Mouse (Mus musculus): Measurements from ENCODE around the gene Ccdc125. TPM values are rescaled to one million over a fixed set of nuclear protein-coding genes. Genes with fewer than 3 reads are reported as not detected.

Ccdc125 gene
- polyA plus RNA-seq, 2 experiments: 3.3 to 3.4 TPM

DNA sequence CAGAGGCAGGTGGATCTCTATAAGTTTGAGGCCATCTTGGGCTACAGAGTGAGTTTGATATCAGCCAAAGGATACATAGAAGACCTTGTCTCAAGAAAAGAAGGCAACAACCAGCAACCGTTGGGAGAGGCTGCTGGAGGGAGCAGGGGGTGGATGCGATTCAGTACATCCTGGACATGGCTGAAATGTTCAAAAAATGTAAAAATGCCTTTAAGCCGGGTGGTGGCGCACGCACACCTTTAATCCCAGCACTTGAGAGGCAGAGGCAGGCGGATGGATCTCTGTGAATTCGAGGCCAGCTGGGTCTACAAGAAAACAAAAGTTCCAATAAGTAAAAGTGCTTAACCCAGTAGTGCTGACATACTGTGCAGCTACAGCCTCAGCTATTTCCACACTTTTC is 18.0 kb downstream of the Ccdc125 start:
- no peak for TF ChIP-seq POLR2A (IDR thresholded peaks at IDR 0.05; ENCODE audit: borderline replicate concordance, extremely low read depth, insufficient read depth, insufficient read length)
- no peak overlapping the region for H3K27ac ChIP-seq (replicated peaks; ENCODE audit: low read depth, low read length)
- H3K4me1 ChIP-seq (ENCODE audit: control insufficient read depth, insufficient read depth, low read length): no peaks in the 10 kb centered on the region
- H3K36me3 ChIP-seq (ENCODE audit: control insufficient read depth, insufficient read depth, low read length): no peaks in the 10 kb centered on the region
- H3K9me3 ChIP-seq (ENCODE audit: control insufficient read depth, low read length): no peaks in the 10 kb centered on the region
- H3K27me3 ChIP-seq (ENCODE audit: control insufficient read depth, insufficient read depth, low read length): no peaks in the 10 kb centered on the region
- ATAC-seq (ENCODE audit: low FRiP score, low read depth) (no peak), DNase-seq (ENCODE audit: low spot score) (no peak)
- WGBS: 53% methylated on average over 7 of the region's 7 CpGs
- H3K9ac ChIP-seq (ENCODE audit: low read depth, low read length, severe bottlenecking): no peak overlapping the region
- no peak overlapping the region for H3K4me2 ChIP-seq (replicated peaks; ENCODE audit: low read depth, low read length, severe bottlenecking)
- no peak overlapping the region for H3K4me3 ChIP-seq (replicated peaks; ENCODE audit: low read length)

DNA sequence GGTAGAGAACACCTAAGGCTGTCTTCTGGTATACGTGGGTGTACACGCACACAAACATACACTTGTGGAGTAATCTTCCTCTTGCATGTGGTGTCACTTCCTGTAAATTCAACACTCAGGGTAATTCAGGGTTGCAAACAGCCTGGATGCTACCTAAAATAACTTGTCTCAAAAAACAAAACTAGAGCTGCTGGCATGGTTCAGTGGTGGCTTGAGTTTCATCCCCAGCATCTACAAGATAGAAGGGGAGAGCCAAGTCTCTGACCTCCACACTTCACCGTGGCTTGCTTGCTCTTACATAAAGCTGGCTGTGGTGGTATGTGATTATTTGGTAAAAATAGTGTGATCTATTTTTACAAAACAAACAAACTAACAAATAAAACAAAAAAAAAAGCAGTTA is 28.0 kb downstream of the Ccdc125 start:
- no peaks in the 10 kb centered on the region for H3K9me3 ChIP-seq (ENCODE audit: control insufficient read depth, low read length)
- H3K4me2 ChIP-seq (replicated peaks; ENCODE audit: low read depth, low read length, severe bottlenecking): no peak overlapping the region
- ATAC-seq (ENCODE audit: low FRiP score, low read depth) (no peak), DNase-seq (ENCODE audit: low spot score) (no peak)
- no peaks in the 10 kb centered on the region for H3K27me3 ChIP-seq (ENCODE audit: control insufficient read depth, insufficient read depth, low read length)
- H3K36me3 ChIP-seq (ENCODE audit: control insufficient read depth, insufficient read depth, low read length): peaks cover 65% of the 10 kb centered on the region
- 98% methylated on average over 3 of the region's 3 CpGs for WGBS
- no peaks in the 10 kb centered on the region for H3K4me1 ChIP-seq (ENCODE audit: control insufficient read depth, insufficient read depth, low read length)
- H3K9ac ChIP-seq (ENCODE audit: low read depth, low read length, severe bottlenecking): no peak overlapping the region
- no peak overlapping the region for H3K27ac ChIP-seq (replicated peaks; ENCODE audit: low read depth, low read length)
- no peak for TF ChIP-seq POLR2A (IDR thresholded peaks at IDR 0.05; ENCODE audit: borderline replicate concordance, extremely low read depth, insufficient read depth, insufficient read length)
- no peak overlapping the region for H3K4me3 ChIP-seq (replicated peaks; ENCODE audit: low read length)

DNA sequence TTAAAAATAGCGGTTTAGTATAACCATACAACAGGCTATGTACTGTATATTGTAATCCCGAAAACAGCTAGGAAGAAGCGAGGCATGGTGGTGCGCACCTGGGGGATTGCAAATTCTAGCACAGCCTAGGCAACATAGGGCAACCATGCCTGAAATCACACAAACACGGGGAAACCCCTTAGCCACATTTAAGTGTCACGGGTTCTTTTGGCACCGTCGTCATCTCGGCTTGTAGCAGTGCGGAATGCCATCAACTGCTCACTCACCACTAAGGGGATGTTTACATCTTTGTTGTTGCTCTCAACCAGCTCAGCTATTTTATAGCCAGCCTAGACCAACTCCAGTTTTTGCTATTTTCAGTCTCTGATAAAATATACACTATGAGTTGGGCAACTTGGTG is 29.3 kb downstream of the Ccdc125 start:
- Histone ChIP-seq H3K36me3 (ENCODE audit: control insufficient read depth, insufficient read depth, low read length) (peaks cover 77% of the 10 kb centered on the region), H3K27ac (replicated peaks; ENCODE audit: low read depth, low read length) (no peak overlapping the region), H3K9me3 (ENCODE audit: control insufficient read depth, low read length) (no peaks in the 10 kb centered on the region), H3K4me3 (replicated peaks; ENCODE audit: low read length) (no peak overlapping the region), H3K4me1 (ENCODE audit: control insufficient read depth, insufficient read depth, low read length) (no peaks in the 10 kb centered on the region), H3K27me3 (ENCODE audit: control insufficient read depth, insufficient read depth, low read length) (no peaks in the 10 kb centered on the region), H3K4me2 (replicated peaks; ENCODE audit: low read depth, low read length, severe bottlenecking) (no peak overlapping the region), H3K9ac (ENCODE audit: low read depth, low read length, severe bottlenecking) (no peak overlapping the region)
- ATAC-seq (ENCODE audit: low FRiP score, low read depth) (no peak), DNase-seq (ENCODE audit: low spot score) (no peak)
- WGBS: 94% methylated on average over 10 of the region's 10 CpGs
- TF ChIP-seq POLR2A (IDR thresholded peaks at IDR 0.05; ENCODE audit: borderline replicate concordance, extremely low read depth, insufficient read depth, insufficient read length): no peak

DNA sequence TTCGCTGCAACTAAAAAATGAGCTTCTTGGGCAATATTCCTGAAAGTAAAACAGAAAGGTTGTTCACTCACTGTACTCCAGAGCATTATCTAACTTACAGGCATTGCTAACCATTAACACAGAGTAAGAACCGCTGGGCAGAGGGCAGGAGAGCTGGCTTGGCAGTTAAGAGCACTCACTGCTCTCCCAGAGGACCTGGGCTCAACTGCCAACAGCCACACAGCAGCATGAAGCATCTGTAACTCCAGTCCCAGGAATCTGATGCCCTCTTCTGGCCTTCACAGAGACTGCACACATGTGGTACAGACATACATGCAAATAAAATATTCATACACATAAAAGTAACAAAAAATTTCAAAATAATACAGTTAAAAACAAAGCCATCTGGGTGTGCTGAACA is 34.0 kb downstream of the Ccdc125 start:
- TF ChIP-seq POLR2A (IDR thresholded peaks at IDR 0.05; ENCODE audit: borderline replicate concordance, extremely low read depth, insufficient read depth, insufficient read length): no peak
- no peaks in the 10 kb centered on the region for H3K9me3 ChIP-seq (ENCODE audit: control insufficient read depth, low read length)
- no peak overlapping the region for H3K27ac ChIP-seq (replicated peaks; ENCODE audit: low read depth, low read length)
- 91% methylated on average over 2 of the region's 2 CpGs for WGBS
- H3K9ac ChIP-seq (ENCODE audit: low read depth, low read length, severe bottlenecking): no peak overlapping the region
- H3K4me3 ChIP-seq (replicated peaks; ENCODE audit: low read length): no peak overlapping the region
- H3K27me3 ChIP-seq (ENCODE audit: control insufficient read depth, insufficient read depth, low read length): no peaks in the 10 kb centered on the region
- no peaks in the 10 kb centered on the region for H3K4me1 ChIP-seq (ENCODE audit: control insufficient read depth, insufficient read depth, low read length)
- ATAC-seq (ENCODE audit: low FRiP score, low read depth): no peak
- no peak overlapping the region for H3K4me2 ChIP-seq (replicated peaks; ENCODE audit: low read depth, low read length, severe bottlenecking)
- DNase-seq (ENCODE audit: low spot score): no peak
- peaks cover 92% of the 10 kb centered on the region for H3K36me3 ChIP-seq (ENCODE audit: control insufficient read depth, insufficient read depth, low read length)

DNA sequence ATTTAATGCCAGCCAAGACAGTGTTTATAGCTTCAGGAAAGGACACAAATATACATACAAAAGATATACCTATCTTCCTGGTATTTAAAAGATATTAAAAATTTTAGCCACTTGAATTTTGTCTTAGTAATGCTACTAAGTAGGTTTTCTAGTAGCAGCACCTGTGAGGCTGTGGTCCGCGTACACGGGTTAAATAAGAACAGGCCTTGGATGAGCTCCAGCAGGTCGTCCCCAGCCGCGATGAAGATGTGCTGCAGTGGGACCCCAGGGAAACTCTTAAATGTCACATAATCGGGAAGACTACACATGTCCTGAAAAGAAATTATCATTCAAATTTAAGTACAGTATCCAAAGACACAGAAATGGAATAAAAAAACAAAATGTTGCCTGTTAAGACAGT is 36.7 kb downstream of the Ccdc125 start:
- ATAC-seq (ENCODE audit: low FRiP score, low read depth) (no peak), DNase-seq (ENCODE audit: low spot score) (no peak)
- H3K36me3 ChIP-seq (ENCODE audit: control insufficient read depth, insufficient read depth, low read length): peaks cover 92% of the 10 kb centered on the region
- H3K4me1 ChIP-seq (ENCODE audit: control insufficient read depth, insufficient read depth, low read length): no peaks in the 10 kb centered on the region
- 94% methylated on average over 7 of the region's 7 CpGs for WGBS
- no peak for TF ChIP-seq POLR2A (IDR thresholded peaks at IDR 0.05; ENCODE audit: borderline replicate concordance, extremely low read depth, insufficient read depth, insufficient read length)
- H3K9me3 ChIP-seq (ENCODE audit: control insufficient read depth, low read length): no peaks in the 10 kb centered on the region
- H3K4me2 ChIP-seq (replicated peaks; ENCODE audit: low read depth, low read length, severe bottlenecking): no peak overlapping the region
- no peaks in the 10 kb centered on the region for H3K27me3 ChIP-seq (ENCODE audit: control insufficient read depth, insufficient read depth, low read length)
- H3K4me3 ChIP-seq (replicated peaks; ENCODE audit: low read length): no peak overlapping the region
- no peak overlapping the region for H3K27ac ChIP-seq (replicated peaks; ENCODE audit: low read depth, low read length)
- no peak overlapping the region for H3K9ac ChIP-seq (ENCODE audit: low read depth, low read length, severe bottlenecking)

DNA sequence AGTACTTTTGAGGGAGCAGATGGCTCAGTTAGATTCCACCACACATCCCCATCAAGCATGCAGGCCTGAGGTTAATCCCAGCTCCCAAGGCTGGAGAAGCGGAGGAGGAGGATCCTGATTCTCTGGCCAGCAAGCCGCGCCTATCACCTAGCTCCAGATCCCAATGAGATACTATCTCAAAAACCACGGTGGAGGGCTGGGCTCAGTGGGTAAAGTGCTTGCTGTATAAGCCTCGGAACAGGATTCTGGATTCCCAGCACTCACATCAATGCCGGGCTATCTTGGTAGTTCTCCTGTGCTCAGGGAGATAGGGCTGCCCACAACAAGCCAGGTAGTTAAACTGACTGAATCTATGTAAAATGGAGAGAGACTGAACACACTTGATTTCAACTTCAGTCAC is 46.0 kb downstream of the Ccdc125 start:
- H3K36me3 ChIP-seq (ENCODE audit: control insufficient read depth, insufficient read depth, low read length): peaks cover 85% of the 10 kb centered on the region
- 92% methylated on average over 6 of the region's 6 CpGs for WGBS

More for the DNA sequence above, 46.0 kb downstream of the Ccdc125 start:
- TF ChIP-seq POLR2A (IDR thresholded peaks at IDR 0.05; ENCODE audit: borderline replicate concordance, extremely low read depth, insufficient read depth, insufficient read length): no peak
- H3K4me2 ChIP-seq (replicated peaks; ENCODE audit: low read depth, low read length, severe bottlenecking): no peak overlapping the region
- H3K4me1 ChIP-seq (ENCODE audit: control insufficient read depth, insufficient read depth, low read length): no peaks in the 10 kb centered on the region
- H3K9ac ChIP-seq (ENCODE audit: low read depth, low read length, severe bottlenecking): no peak overlapping the region
- no peak for ATAC-seq (ENCODE audit: low FRiP score, low read depth)
- H3K4me3 ChIP-seq (replicated peaks; ENCODE audit: low read length): no peak overlapping the region
- no peak for DNase-seq (ENCODE audit: low spot score)
- H3K27ac ChIP-seq (replicated peaks; ENCODE audit: low read depth, low read length): no peak overlapping the region
- no peaks in the 10 kb centered on the region for H3K9me3 ChIP-seq (ENCODE audit: control insufficient read depth, low read length)
- no peaks in the 10 kb centered on the region for H3K27me3 ChIP-seq (ENCODE audit: control insufficient read depth, insufficient read depth, low read length)

Measured in limb, embryonic 14.5 days (tissue).